Comparison of ENCODE assay signal across 12 mouse cellular contexts in the genomic region with DNA sequence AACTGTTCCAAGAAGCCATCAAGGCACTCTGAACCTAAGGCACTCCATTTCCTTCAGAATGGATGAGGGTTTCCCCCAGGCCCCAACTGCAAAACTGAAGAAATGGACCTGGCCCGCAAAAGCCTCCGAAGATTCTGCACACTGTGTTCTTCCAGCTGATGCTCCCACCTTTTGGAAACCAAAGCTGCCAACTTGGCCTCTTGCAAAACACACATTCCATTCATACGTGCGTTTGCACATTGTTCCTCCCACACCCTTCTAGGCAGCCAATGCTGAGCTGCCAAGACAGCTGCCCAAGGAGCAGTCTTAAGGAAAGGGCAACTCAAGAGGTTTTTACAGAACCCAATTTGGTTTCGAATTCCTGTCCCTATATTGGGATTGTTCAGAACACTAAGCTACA. TPM values are rescaled to one million over a fixed set of nuclear protein-coding genes. Genes with fewer than 3 reads are reported as not detected.
DNase-seq lines count a peak whose midpoint lies in the region; ATAC-seq lines count a peak whose summit lies in the region.
"Had no signal": no experiment of that assay in that cellular context is flagged by ENCODE, and none has a peak within 500 bp of the region (broad histone marks: within the 10 kb centered on the region; RNA-seq: fewer than 3 reads in every experiment).

No protein-coding gene starts in this region.

- no peaks in the 10 kb centered on the region for H3K27me3 ChIP-seq in heart, embryonic 11.5 days (ENCODE audit: control insufficient read depth, insufficient read depth, low read length)
- no peaks in the 10 kb centered on the region for H3K27me3 ChIP-seq in hindbrain, embryonic 16.5 days (replicated peaks; ENCODE audit: control insufficient read depth, insufficient read depth, low read length)
- H3K27me3 ChIP-seq in midbrain, embryonic 13.5 days, result no peaks in the 10 kb centered on the region
- H3K27me3 ChIP-seq: CH12.LX; embryonic facial prominence, embryonic 15.5 days; hindbrain, embryonic 15.5 days; midbrain, embryonic 12.5 days had no signal

- no peaks in the 10 kb centered on the region for H3K9me3 ChIP-seq in heart, embryonic 11.5 days (replicated peaks; ENCODE audit: control insufficient read depth, low read length)
- H3K9me3 ChIP-seq in hindbrain, embryonic 16.5 days (ENCODE audit: control insufficient read depth, low read length), result no peaks in the 10 kb centered on the region
- H3K9me3 ChIP-seq in midbrain, embryonic 13.5 days, result no peaks in the 10 kb centered on the region
- H3K9me3 ChIP-seq: embryonic facial prominence, embryonic 15.5 days; hindbrain, embryonic 15.5 days; midbrain, embryonic 12.5 days had no signal

- no peaks in the 10 kb centered on the region for H3K4me1 ChIP-seq in heart, embryonic 11.5 days (ENCODE audit: control insufficient read depth, insufficient read depth, low read length)
- H3K4me1 ChIP-seq in hindbrain, embryonic 16.5 days (ENCODE audit: control insufficient read depth, insufficient read depth, low read depth, low read length), result no peaks in the 10 kb centered on the region
- no peaks in the 10 kb centered on the region for H3K4me1 ChIP-seq in midbrain, embryonic 13.5 days (replicated peaks)
- H3K4me1 ChIP-seq: embryonic facial prominence, embryonic 15.5 days; hindbrain, embryonic 15.5 days; midbrain, embryonic 12.5 days had no signal

- H3K4me3 ChIP-seq in heart, embryonic 11.5 days (ENCODE audit: low read depth, low read length), result no peak overlapping the region
- H3K4me3 ChIP-seq in hindbrain, embryonic 16.5 days (ENCODE audit: low read length), result no peak overlapping the region
- H3K4me3 ChIP-seq in midbrain, embryonic 13.5 days (replicated peaks), result no peak overlapping the region
- H3K4me3 ChIP-seq: embryonic facial prominence, embryonic 15.5 days; hindbrain, embryonic 15.5 days; midbrain, embryonic 12.5 days had no signal

- intact Hi-C loops in heart, postnatal 36 days (cut with DNase I), result loop anchor here (2.0 to 5.0 kb wide), 2 partner anchors 117 to 352 kb away; partner anchors contain the start of genes Abca14 and Crym

- peak; percentile 70 to 77 for DNase-seq in heart, adult 18-20 months
- peak; percentile 4 for DNase-seq in adrenal gland, postnatal 25 days
- peak; percentile 50 for DNase-seq in heart, postnatal 36 days
- DNase-seq in lung, postnatal 4 days, result peak; percentile 50 to 66
- DNase-seq in spleen, postnatal 14 days (ENCODE audit: low spot score in 2 of 2), result no peak

- no peak overlapping the region for H3K9ac ChIP-seq in heart, embryonic 11.5 days (ENCODE audit: low read depth, low read length)
- H3K9ac ChIP-seq in hindbrain, embryonic 16.5 days (ENCODE audit: low read depth, low read length), result no peak overlapping the region
- no peak overlapping the region for H3K9ac ChIP-seq in midbrain, embryonic 13.5 days (replicated peaks)
- H3K9ac ChIP-seq: embryonic facial prominence, embryonic 15.5 days; hindbrain, embryonic 15.5 days; midbrain, embryonic 12.5 days had no signal

- H3K4me2 ChIP-seq in heart, embryonic 11.5 days, result no peak overlapping the region
- no peak overlapping the region for H3K4me2 ChIP-seq in hindbrain, embryonic 16.5 days (ENCODE audit: low read length)
- H3K4me2 ChIP-seq in midbrain, embryonic 13.5 days (replicated peaks), result no peak overlapping the region
- H3K4me2 ChIP-seq: embryonic facial prominence, embryonic 15.5 days; hindbrain, embryonic 15.5 days; midbrain, embryonic 12.5 days had no signal

- peaks cover 6% of the 10 kb centered on the region; the same call in 1 of the 2 replicates for H3K36me3 ChIP-seq in heart, embryonic 11.5 days (ENCODE audit: control insufficient read depth, insufficient read depth, low read length)
- peaks cover 2% of the 10 kb centered on the region; the same call in 1 of the 2 replicates for H3K36me3 ChIP-seq in hindbrain, embryonic 16.5 days (ENCODE audit: control insufficient read depth, insufficient read depth, low read length)
- 0 out of 2 replicates have a peak, but pooled peaks cover 13% of the 10 kb centered on the region for H3K36me3 ChIP-seq in midbrain, embryonic 13.5 days
- H3K36me3 ChIP-seq: hindbrain, embryonic 15.5 days had no signal

- no peak overlapping the region for H3K27ac ChIP-seq in heart, embryonic 11.5 days (ENCODE audit: low read depth, low read length)
- H3K27ac ChIP-seq in hindbrain, embryonic 16.5 days (ENCODE audit: low read depth, low read length), result no peak overlapping the region
- H3K27ac ChIP-seq in midbrain, embryonic 13.5 days, result no peak overlapping the region
- H3K27ac ChIP-seq: embryonic facial prominence, embryonic 15.5 days; hindbrain, embryonic 15.5 days; midbrain, embryonic 12.5 days had no signal

- ATAC-seq in heart, embryonic 11.5 days (replicated peaks; ENCODE audit: insufficient number of reproducible peaks, low FRiP score, low TSS enrichment), result no peak
- no peak for ATAC-seq in hindbrain, embryonic 16.5 days
- ATAC-seq in midbrain, embryonic 13.5 days, result no peak

- WGBS in heart, embryonic 11.5 days (ENCODE audit: insufficient replicate concordance), result 84% methylated on average over 5 of the region's 5 CpGs
- 75% methylated on average over 5 of the region's 5 CpGs for WGBS in hindbrain, embryonic 16.5 days
- WGBS in midbrain, embryonic 13.5 days, result 84% methylated on average over 5 of the region's 5 CpGs

RNA-seq across cellular contexts. Expression of gene Lyrm1, which starts 44.9 kb away (rescaled TPM):
- total RNA-seq in heart, adult 18-20 months (2021), result 1 to 10 TPM; 7.2 to 9.6 TPM
- 9.4 and 11.2 TPM in 2 replicates for polyA plus RNA-seq in heart, embryonic 11.5 days (2014; fragmentation: Nextera tagmentation; extraction: Ambion mirVana)
- total RNA-seq in adrenal gland, postnatal 25 days (2021), result 7.7 and 11.4 TPM in 2 replicates
- 1 to 10 TPM; 7.9 to 9.0 TPM for total RNA-seq in heart, postnatal 36 days (2021)
- polyA plus RNA-seq in hindbrain, embryonic 16.5 days (2015; fragmentation: Nextera tagmentation; extraction: Ambion mirVana), result 19.2 and 21.0 TPM in 2 replicates
- 17.3 and 17.9 TPM in 2 replicates for polyA plus RNA-seq in midbrain, embryonic 13.5 days (2015; fragmentation: Nextera tagmentation; extraction: Ambion mirVana)

RNA-seq across cellular contexts. Expression of gene Dcun1d3, which starts 45.4 kb away (rescaled TPM):
- total RNA-seq in heart, adult 18-20 months (2021), result 10 to 100 TPM; 13.1 to 15.3 TPM
- 3.4 and 6.2 TPM in 2 replicates for polyA plus RNA-seq in heart, embryonic 11.5 days (2014; fragmentation: Nextera tagmentation; extraction: Ambion mirVana)
- 27.5 and 28.3 TPM in 2 replicates for total RNA-seq in adrenal gland, postnatal 25 days (2021)
- 10 to 100 TPM in 1 of 2 experiments, 1 to 10 TPM in 1; 9.2 to 14.5 TPM for total RNA-seq in heart, postnatal 36 days (2021)
- 15.2 and 18.5 TPM in 2 replicates for polyA plus RNA-seq in hindbrain, embryonic 16.5 days (2015; fragmentation: Nextera tagmentation; extraction: Ambion mirVana)
- polyA plus RNA-seq in midbrain, embryonic 13.5 days (2015; fragmentation: Nextera tagmentation; extraction: Ambion mirVana), result 18.8 and 18.9 TPM in 2 replicates

RNA-seq across cellular contexts. Expression of gene Eri2, which starts 56.9 kb away (rescaled TPM):
- 1 to 10 TPM; 1.3 to 1.4 TPM for total RNA-seq in heart, adult 18-20 months (2021)
- polyA plus RNA-seq in heart, embryonic 11.5 days (2014; fragmentation: Nextera tagmentation; extraction: Ambion mirVana), result 16.3 and 16.5 TPM in 2 replicates
- 7.3 and 7.8 TPM in 2 replicates for total RNA-seq in adrenal gland, postnatal 25 days (2021)
- total RNA-seq in heart, postnatal 36 days (2021), result 1 to 10 TPM; 1.9 to 2.3 TPM
- 14.8 and 15.0 TPM in 2 replicates for polyA plus RNA-seq in hindbrain, embryonic 16.5 days (2015; fragmentation: Nextera tagmentation; extraction: Ambion mirVana)
- 22.7 and 23.3 TPM in 2 replicates for polyA plus RNA-seq in midbrain, embryonic 13.5 days (2015; fragmentation: Nextera tagmentation; extraction: Ambion mirVana)

RNA-seq across cellular contexts. Expression of gene Rexo5, which starts 56.9 kb away (rescaled TPM):
- 1 to 10 TPM; 1.1 to 2.1 TPM for total RNA-seq in heart, adult 18-20 months (2021)
- 16.2 and 19.0 TPM in 2 replicates for polyA plus RNA-seq in heart, embryonic 11.5 days (2014; fragmentation: Nextera tagmentation; extraction: Ambion mirVana)
- total RNA-seq in adrenal gland, postnatal 25 days (2021), result 8.6 and 9.4 TPM in 2 replicates
- 1 to 10 TPM; 1.6 to 1.7 TPM for total RNA-seq in heart, postnatal 36 days (2021)
- 9.9 and 13.9 TPM in 2 replicates for polyA plus RNA-seq in hindbrain, embryonic 16.5 days (2015; fragmentation: Nextera tagmentation; extraction: Ambion mirVana)
- polyA plus RNA-seq in midbrain, embryonic 13.5 days (2015; fragmentation: Nextera tagmentation; extraction: Ambion mirVana), result 14.9 and 15.8 TPM in 2 replicates

Comparison
In these comparisons a context has a peak if more than half of its experiments do, and no peak if none do; other contexts are left out.
1. DNase-seq: peak in heart, adult 18-20 months (2 of 2), adrenal gland, postnatal 25 days (single experiment), heart, postnatal 36 days (2 of 2) and lung, postnatal 4 days (2 of 2); none in spleen, postnatal 14 days (0 of 2).